Mouse (Mus musculus) embryonic fibroblast, embryonic 13.5 days (primary cell): ENCODE data around the gene Gm7298.
"Not testable (repeated sequence)": the region's sequence is repeated elsewhere in the genome, so short reads cannot be mapped to it uniquely, and the experiment has no call there.

Experiments
- CTCF ChIP-seq: IDR thresholded peaks from 2 replicates; pipeline ENCODE4 v1.5.1; 2011; ENCODE audit warnings: mild to moderate bottlenecking, control low read depth, low read length, moderate library complexity, borderline replicate concordance; ENCODE audit not compliant: insufficient read depth
- POLR2A ChIP-seq: IDR thresholded peaks from 2 replicates; pipeline ENCODE4 v1.6.1; 2011; ENCODE audit warnings: low read depth, mild to moderate bottlenecking, control low read depth, low read length, moderate library complexity

- not testable (repeated sequence) for TF ChIP-seq CTCF, POLR2A
Observed at GRCm38 (mm10) chr6:121838271-121838670, 105.5 kb downstream of the Gm7298 start, which contains the start of gene Mug1.
